Mouse (Mus musculus) lung, adult 10 weeks (tissue): ENCODE results near the gene Elp6. TPM values are rescaled to one million over a fixed set of nuclear protein-coding genes. Genes with fewer than 3 reads are reported as not detected.

Source experiments
- polyA plus RNA-seq: library from polyadenylated mRNA; stranded (reverse); fragments of 350-450 nt; fragmentation: Illumina TruSeq; extraction: RNeasy Lipid Tissue Mini Kit (QIAGEN cat#74804); gene quantifications from one replicate; pipeline ENCODE4 v1.2.3, GENCODE M21; 2014; ENCODE audit warnings: low read depth, low replicate concordance; ENCODE audit not compliant: insufficient read depth

Elp6 gene
- polyA plus RNA-seq: 4.6 TPM

GRCm38 (mm10) chr9:110304969-110305651 lies at the start of gene Elp6:
Gene Elp6, plus strand, starts transcription at chr9:110305173.

DNA sequence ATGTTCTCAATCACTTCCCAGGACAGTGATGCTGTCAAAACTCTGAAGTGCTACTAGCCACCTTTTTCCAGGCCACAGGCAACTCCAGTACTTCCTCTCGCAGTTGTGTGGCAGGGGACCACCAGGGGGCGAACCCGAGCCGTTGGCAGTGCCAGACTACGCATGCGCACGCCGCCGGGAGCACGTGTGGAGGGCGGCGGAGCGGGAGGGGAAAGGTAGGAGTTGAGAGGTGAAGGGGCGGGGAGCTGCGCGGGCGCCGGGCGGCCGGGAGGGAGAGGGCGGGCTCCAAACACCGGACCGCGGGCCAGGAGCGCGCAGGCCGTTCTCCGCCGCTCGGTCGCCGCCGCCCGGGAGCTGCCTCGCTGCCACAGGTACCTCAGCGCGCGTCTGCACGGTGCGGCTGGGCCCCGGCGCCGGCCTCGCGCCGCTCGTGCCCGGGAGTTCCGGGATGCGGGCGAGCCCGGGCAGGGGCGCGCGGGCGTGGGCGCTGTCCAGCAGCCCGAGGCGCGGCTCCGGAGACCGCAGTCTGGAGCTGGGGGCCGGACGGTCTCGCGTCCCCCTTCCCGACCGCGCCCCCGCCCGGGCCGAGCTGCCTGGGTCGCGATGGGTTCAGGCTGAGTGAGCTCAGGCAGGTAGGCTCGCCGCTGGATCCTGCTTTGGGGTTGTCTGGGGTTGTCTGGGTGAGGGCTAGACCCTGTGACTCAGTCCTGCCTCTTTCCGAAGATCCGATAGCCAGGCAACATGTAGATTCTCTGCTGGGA lies 28.3 kb downstream of the Elp6 start, which contains the start of gene Scap:
Gene Scap, plus strand, starts transcription at position 154 of the 761 bp plus-strand sequence.

Other genes starting within 250 kb of the Elp6 start
- 8.3 TPM for gene Smarcc1, start 187.5 kb upstream of the Elp6 start, polyA plus RNA-seq
- gene Dhx30, start 187.3 kb upstream of the Elp6 start, polyA plus RNA-seq: 43.8 TPM
- gene Cspg5, start 61.4 kb upstream of the Elp6 start, polyA plus RNA-seq: 0.50 TPM
- 19.0 TPM for gene Scap, start 28.1 kb downstream of the Elp6 start, polyA plus RNA-seq
- gene Ptpn23, start 103.0 kb downstream of the Elp6 start, polyA plus RNA-seq: 13.4 TPM
- gene Ngp, start 114.6 kb downstream of the Elp6 start, polyA plus RNA-seq: 0.45 TPM
- 6.5 TPM for gene Klhl18, start 171.5 kb downstream of the Elp6 start, polyA plus RNA-seq
- 4.5 TPM for gene Kif9, start 171.8 kb downstream of the Elp6 start, polyA plus RNA-seq
- 32.7 TPM for gene Setd2, start 227.4 kb downstream of the Elp6 start, polyA plus RNA-seq